Mouse (Mus musculus) R1 (cell line): ENCODE results near the gene Trim26.
"Not testable (repeated sequence)": the region's sequence is repeated elsewhere in the genome, so short reads cannot be mapped to it uniquely, and the experiment has no call there.

Experiments
- DNase-seq: peaks from one replicate; pipeline ENCODE4 v3.0.0-alpha.2; 2018; ENCODE audit warnings: low read depth, low spot score

Gene Trim26

DNA sequence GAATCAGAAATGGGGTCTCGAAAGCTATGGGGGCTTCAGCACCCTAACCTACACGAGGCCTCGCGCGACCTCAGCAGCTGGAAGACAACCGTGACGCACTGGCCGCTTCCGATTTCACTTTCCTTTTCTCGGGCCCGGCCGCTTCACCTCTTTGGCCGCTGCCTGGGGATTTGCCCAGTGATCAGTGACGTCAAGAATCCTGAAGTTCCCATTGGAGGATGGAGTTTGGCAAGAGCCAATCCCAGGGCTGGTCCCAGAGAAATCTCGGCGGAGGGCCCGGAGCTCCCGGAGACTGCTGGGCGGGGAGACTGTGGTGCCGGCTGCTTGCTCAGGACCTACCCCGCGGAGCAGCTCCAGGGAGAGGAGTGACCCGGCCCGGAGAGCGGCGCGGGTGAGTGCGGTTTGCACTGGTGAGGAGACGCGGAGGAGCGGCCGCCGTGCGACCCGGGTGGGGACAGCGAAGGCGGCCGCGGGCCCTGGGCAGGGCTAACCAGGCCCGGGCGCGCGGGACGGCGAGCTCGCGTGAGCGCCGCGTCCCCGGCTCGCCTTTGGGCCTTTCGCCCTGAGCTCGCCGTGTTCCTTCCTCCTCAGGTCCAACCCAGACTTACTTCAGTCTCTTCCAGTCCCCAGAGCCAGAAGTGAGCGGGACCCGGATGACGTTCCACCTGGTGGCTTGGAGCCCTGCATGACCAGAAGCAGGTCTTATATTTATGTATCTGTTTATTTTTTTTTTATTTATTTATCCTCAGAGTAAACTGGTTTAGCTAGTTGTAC, at the start of gene Trim26:
Trim26 (plus strand) TSS at position 261 of the 774 bp plus-strand sequence.
- DNase-seq: peak; percentile 99

DNA sequence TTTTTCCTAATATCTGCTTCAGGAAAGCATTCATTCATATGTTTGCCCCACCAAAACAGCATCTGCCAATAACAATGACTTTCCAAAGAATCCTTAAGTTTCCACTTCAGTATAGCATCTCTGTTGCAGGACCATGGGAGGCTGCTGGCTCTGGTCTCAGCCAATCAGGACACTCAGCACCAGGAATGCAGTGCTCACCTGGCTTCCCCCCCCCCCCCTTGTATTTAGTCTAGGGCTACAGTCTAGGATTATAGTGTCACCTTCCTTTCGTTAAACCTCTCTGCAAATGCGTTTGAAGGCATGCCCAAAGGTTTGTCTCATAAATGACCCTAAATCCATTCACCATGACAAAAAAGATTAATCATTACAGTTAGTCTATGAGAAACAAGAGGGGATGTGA, 48.6 kb upstream of the Trim26 start:
- no peak for DNase-seq

DNA sequence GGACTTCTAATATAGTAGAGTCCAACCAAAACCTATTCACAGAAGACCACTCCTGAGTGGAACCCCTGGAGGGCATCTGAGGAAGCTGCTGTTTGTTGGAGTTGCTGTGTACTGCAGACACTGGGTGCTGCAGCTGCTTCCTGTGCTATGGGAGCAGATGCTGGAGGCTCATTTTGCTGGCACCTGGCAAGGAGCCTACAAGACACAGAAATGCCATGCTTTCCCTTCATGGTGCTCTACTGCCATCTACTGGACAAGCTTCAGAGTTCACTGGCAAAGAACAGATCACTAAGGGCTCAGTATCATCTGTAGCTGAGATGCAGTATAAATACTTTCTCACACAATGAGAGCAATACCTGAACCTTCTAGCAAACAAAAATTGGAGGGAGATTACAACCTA, 48.1 kb upstream of the Trim26 start:
- DNase-seq: peak; percentile 79

DNA sequence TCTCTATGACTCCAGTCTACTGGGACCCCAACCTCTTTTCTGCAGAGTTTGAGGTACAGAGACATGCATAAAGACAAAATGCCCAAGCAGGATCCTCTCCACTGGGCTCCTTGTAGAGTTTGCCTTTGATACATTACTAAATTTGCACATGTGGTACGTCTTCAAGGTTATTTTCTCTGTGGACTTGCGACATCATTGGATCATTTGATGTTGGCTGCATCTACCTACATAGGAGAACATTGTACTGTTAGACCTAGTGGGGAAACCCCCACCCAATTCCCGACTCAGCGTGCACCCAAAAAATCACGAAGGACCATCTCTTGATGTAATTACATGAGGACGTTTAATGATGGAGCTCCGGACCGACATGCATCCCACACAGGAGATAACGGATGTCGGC, 37.4 kb upstream of the Trim26 start:
- no peak for DNase-seq

DNA sequence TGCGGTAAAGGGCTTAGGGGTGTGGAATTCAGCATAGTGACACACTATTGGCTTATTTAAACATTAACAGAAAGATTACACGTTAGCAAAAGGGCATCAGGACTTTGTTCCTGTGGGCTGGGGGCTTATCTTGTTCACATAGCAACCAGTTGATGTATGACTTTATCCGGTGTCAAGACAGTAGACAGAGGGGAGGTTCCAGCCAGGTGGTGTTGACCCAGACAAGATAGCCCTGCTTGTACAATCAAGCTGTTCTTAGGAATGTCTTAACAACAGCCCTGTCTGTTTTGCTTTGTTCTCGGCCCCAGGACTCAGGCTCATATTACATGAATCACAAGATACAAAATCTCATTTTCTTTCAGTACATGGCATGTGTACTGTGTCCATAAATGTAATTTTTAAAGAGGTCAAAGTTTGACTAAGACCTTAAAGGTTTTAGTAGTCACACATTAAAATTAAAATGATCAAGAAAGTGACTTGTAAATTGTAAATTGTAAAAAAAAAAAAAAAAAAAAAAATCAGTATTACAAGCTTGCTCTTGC, 36.9 kb upstream of the Trim26 start:
- DNase-seq: not testable (repeated sequence)

DNA sequence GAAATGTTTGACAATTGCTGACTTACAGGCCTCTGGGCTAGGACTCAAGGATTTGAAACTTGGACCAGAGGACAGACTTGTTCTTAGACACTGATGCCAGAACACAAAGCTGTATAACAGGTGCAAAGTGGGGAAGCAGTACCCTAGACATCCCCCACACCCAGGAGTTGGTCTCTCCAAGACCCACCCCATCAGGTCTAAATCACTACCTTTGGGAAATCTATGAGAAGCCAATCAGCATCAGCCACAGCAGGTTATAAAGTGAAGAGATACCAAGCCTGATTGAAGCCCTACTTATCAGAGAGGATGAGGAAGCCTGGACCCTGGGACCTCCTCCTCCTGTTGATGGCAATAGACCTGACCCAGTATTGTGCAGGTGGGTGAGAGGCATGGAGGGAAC, 25.1 kb upstream of the Trim26 start, which contains the start of gene H2-M10.6:
H2-M10.6 (plus strand) TSS at position 301 of the 400 bp plus-strand sequence.
- DNase-seq: no peak

DNA sequence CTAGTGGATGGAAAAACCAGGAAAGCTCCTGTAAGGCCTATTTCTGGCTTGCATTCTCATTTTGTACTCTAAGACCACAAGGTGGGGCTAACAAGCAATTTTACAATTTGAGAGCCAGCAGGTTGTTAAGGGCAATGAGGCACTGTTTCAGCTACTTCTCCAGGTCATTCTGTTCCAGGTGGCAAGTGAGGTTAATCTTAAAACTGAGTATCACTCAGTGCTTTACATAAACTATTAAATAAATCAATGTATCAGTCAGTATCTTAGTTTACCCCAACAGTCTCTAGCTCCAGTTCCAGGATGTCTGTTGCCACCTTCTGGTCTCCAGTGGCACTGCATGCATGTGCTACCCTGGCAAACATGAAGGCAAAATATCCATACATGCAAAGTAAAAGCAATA, 12.9 kb upstream of the Trim26 start:
- peak; percentile 75 for DNase-seq

DNA sequence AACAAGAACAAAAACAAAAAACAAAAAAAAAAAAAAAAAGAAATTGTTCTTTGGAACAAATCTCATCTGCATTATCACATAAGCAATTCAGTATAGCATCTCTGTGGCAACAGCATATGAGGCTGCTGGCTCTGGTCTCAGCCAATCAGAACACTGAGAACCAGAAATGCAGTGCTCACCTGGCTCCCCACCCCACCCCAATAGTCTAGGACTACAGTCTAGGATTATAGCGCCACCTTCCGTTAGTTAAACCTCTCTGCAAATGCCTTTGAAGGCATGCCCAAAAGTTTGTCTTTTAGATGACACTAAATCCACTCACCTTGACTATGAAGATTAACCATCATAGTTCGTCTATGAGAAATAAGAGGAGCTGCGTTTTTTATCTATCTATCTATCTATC, 11.4 kb upstream of the Trim26 start:
- peak; percentile 84 for DNase-seq

DNA sequence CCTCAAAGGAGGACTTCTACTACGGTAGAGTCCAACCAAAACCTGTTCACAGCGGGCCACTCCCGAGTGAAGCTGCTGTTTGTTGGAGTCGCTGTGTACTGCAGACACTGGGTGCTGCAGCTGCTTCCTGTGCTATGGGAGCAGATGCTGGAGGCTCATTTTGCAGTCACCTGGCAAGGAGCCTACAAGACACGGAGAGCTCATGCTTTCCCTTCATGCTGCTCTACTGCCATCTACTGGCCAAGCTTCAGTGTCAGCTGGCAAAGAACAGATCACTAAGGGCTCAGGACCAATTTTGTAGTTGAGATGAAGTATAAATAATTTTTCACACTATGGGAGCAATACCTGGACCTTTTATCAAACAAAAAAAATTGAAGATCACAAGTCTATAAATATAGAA, 10.9 kb upstream of the Trim26 start:
- DNase-seq: peak; percentile 84

DNA sequence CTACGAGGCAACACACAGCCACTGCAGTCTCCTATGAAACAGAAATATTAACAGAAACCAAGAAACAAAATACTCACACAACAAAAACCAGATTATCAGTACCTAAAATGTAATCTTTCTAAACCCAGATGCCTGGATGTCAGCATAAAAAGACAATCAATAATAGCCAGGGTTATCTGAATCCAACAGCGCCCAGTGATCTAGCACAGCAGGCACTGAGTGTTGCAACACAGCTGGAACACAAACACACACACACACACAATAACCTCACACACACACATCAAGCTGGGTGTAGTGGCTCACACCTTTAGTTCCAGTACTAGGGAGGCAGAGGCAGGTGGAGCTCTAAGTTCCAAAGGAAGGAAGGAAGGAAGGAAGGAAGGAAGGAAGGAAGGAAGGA, 8.4 kb upstream of the Trim26 start:
- DNase-seq: no peak

DNA sequence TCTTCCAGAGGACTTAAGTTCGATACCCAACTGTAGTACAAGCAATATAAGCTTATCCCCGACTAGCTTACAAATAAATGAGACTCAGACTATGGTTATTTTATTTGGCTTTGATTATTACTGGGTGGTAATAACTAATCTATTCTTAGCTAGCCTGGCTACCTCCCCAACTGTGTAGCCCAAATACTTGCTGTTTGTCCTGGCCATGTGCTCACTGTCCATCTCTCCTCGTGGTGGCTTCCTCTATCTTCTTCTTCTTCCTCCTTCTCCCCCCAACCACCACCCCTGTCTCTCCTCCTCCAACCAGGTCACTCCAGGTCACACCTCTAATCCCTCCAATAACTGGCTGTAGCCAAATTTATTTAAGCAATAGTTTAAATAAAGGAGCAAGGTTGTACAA, 6.5 kb upstream of the Trim26 start:
- DNase-seq: no peak

DNA sequence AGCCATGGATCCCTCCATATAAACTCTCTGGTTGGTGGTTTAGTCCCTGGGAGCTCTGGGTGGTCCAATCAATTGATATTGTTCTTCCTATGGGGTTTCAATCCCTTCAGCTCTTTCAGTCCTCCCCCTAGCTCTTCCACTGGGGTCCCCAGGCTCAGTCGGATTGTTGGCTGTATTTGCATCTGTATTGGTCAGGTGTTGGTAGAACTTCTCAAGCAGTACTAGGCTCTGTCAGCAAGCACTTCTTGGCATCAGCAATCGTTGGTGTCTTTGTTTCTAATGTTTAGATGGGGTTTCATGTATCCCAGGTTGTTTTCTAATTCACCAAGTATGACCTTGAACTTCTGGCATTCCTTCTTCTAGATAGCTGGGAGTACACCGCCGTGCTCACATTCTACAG, 4.2 kb upstream of the Trim26 start:
- DNase-seq: peak; percentile 66

DNA sequence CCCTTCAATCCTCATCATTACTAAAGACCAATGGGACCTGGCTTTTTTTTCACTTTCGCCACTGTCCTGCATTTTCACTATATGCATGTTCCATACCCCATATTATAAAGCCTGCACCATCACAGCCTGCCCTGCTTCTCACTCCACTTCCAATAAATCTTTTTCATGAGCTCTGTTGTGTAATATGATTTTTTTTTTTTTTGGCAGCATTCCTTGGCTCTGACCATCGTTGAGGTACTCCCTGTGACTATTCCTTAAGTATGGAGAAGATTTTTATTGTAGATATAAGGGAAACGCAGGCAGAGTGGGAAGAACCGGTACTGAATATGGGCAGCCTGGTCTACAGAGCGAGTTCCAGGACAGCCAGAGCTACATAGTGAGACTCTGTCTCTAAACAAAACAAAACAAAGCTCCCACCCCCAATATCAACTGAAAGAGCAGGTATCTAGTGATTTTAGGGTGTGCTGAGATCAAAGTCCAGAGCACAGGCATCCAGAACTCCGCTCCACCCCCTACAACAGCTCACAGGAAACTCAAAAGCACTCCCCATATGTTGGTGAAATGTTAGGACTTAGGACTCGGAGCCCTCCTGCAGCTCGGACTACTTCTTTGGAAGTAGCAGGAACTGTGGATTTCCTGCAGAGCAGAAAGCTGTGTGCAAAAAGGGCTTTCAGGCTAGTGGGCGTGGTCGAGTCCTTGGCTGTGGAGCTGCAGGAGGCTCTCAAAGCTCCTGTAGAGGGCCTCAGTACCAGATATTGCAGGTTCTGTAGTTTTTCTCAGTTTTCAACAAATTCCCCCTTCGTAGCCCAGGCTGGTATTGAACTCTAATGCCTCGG, 1.1 kb upstream of the Trim26 start:
- DNase-seq: peak; percentile 93

DNA sequence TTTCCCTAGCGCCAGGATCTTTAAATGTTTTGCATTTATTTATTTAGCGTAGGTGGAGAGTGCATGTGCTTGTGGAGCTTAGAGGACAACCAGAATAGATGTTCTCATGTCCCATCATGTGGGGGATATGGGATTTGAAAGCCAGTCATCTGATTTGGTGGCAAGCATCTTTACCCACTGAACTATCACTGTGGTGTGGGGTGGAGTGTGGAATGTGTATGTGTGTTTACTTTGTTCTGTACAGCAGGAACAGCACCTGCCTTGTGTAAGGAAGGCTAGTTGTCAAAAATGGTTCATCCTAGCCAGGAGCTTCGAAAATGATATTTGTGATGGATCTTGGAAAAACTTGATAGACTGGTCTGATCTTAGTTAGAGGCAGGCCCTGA, 514 bp upstream of the Trim26 start:
- no peak for DNase-seq

DNA sequence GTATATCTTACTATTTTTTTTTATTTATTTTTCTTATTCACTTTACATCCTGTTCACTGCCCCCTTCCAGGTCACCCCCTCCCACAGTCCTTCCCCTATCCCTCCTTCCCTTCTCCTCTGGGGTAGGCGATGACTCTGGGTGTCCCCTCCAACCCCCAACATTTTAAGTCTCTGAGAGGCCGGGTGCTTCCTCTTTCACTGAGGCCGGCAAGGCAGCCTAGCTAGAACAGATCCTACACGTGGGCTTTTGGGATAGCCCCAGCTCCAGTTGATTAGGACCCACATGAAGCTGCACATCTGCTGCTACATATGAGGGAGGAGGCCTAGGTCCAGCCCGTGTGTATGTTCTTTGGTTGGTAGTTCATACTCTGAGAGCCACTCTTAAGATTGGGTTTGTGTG, 2.1 kb downstream of the Trim26 start:
- no peak for DNase-seq

DNA sequence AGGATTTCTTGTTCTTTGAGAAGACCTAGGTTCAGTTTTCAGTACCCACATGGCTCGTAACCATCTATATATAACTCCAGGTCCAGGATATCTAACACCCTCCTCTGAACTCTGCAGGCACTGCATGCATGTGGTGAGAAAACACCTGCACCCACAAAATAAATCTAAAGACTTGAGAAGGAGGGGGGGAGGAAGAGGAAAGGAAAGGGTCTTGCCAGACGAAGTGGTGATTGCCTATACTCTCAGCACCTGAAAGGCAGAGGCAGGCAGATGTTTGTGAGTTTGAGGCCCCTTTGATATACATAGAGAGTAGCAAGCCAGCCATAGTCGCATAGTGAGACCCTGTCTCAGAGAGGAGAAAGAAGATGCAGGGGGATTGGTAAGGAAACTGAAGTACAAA, 3.0 kb downstream of the Trim26 start:
- DNase-seq: no peak

DNA sequence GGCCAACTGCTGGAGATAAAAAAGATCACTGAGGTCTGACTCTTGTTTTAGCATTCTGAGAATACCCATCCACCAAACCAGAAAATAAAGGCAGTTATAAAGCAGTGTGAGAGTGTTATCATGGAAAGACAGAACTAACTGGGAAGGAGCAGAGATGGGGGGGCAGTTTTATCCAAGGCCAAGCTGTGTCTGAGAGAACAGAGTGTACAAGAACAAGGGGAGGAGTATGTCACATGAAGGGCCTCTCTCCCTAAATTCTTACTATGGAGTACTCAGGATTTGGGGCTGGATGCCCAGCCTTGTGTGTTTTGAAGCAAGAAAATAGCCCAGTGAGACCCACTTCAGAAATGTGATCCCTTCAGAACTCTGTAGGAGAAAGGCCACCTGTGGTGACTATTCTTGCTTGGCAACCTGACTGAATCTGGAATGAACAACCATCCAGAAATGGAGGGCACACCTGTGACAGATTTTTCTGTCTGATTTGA, 4.1 kb downstream of the Trim26 start:
- DNase-seq: no peak

DNA sequence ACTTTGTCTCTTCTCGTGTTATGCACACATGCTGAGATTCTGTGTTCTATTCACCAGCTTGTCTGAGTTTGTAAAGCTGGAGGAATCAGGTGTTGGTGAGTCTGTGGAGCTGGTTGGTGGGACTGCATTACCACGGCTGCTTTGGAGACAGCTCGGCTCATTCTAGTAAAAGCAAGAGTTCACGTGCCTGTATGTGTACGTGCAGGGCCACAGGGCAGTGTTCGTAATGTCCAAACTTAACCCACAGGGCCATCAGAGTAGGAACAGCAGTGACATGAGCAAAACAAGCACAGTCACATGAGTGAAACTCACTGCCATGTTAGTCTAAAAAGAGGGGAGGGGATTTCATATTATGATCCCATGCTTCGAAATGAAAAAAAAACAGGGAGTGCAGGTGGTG, 6.8 kb downstream of the Trim26 start:
- DNase-seq: peak; percentile 21

DNA sequence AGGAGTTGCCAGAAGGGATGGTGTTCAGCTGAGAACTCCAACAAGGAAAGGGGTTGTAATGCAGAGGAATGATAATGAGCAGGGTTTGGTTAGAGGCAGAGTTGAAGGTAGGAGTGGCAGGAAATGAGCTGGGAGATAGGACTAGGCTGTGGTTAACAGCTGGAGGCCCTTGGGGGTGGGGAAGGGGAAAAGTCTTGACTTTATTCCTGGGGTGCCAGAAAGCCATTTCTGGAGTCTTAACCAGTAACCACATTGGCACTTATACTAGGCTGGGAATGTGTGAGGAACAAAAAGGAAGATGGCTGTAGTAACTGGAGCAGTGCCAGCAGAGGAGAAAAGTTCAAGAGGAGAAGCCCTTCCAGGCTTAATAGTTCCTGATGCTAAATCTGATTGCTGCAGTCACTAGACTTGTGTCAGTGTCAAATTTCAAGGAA, 7.4 kb downstream of the Trim26 start:
- DNase-seq: peak; percentile 93

DNA sequence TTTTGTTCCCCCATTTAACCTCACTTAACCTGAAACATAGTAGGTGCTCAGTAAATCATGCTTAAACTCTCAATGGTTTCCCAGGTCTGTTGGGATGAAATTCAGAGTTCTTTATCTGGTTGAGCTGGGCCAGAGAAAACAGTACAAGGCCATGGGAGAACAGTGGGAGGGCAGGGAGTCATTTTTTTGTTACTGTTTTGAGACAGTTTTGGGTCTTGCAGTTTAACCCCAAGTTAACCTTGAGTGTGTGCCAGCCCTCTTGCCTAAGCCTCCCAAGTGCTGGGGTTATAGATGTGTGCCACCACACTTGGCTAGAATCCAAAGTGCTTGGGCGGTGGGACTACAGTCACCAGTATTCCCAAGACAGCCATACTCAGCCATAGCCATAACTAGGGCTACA, 7.8 kb downstream of the Trim26 start:
- DNase-seq: no peak

DNA sequence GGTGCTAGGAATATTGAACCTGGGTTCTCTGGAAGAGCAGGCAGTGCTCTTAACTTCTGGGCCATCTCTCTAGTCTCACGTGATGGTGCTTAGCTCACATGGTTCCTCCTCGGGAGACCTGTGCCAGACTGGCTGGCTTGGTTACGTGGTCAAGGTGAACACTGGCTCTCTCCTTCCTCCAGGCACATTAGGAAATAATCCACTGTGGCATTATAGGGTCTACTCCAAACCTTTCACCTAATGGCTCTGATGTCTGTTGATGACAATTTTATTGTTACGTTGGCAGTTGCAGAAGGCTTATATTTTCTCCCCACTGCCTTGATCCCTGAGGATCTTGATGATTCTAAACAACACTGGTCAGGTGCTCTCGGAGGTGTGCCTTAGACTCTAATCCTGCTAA, 12.0 kb downstream of the Trim26 start:
- no peak for DNase-seq

DNA sequence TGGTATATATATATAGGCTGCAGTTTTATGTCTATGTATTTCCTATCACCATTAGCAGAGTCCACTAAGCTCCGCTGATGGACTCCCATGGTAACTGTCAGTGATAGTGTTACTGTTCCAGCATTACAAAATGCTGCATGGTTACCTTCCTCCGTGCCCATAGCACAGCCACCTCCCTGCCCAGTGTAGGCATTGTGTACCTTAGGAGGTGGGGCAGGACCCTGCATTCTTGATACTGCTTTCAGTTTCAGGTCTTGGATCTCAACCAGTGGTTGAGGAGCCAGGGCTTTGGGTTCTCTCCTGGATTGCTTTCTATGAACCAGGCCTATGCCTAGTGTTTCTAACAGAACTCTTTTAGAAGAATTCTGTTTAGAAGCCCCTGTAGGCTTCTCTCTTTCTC, 13.1 kb downstream of the Trim26 start:
- no peak for DNase-seq
